In genomic region chr10:59753538-59754069, GRCm38 (mm10) we compare ENCODE assay signal across 24 mouse cellular contexts. TPM values are rescaled to one million over a fixed set of nuclear protein-coding genes. Genes with fewer than 3 reads are reported as not detected.
DNase-seq lines count a peak whose midpoint lies in the region; ATAC-seq and TF ChIP-seq lines count a peak whose summit lies in the region.
"Had no signal": no experiment of that assay in that cellular context is flagged by ENCODE, and none has a peak within 500 bp of the region (broad histone marks: within the 10 kb centered on the region; RNA-seq: fewer than 3 reads in every experiment).

No protein-coding gene starts in this region.

- no peak overlapping the region for H3K4me2 ChIP-seq in intestine, embryonic 15.5 days (replicated peaks)
- H3K4me2 ChIP-seq: embryonic facial prominence, embryonic 15.5 days; heart, embryonic 13.5 days; hindbrain, embryonic 13.5 days had no signal

- 70% methylated on average over 9 of the region's 9 CpGs for WGBS in intestine, embryonic 15.5 days
- WGBS in small intestine, adult 2 months, result 38% methylated on average over 9 of the region's 9 CpGs
- WGBS in hindbrain, embryonic 10.5 days, result 75% methylated on average over 9 of the region's 9 CpGs

- H3K36me3 ChIP-seq in E14TG2a.4 (ENCODE audit: insufficient read depth, low read length) (0 out of 2 replicates have a peak, but pooled peaks cover 3% of the 10 kb centered on the region), ES-E14 (ENCODE audit: control insufficient read depth, insufficient read depth, low read length, poor library complexity, severe bottlenecking) (no peaks in the 10 kb centered on the region)
- no peaks in the 10 kb centered on the region for H3K36me3 ChIP-seq in intestine, embryonic 15.5 days
- H3K36me3 ChIP-seq in small intestine, adult 2 months (ENCODE audit: control insufficient read depth, insufficient read depth, low read length), result peaks cover 21% of the 10 kb centered on the region
- peaks cover 12% of the 10 kb centered on the region for H3K36me3 ChIP-seq in hindbrain, embryonic 10.5 days

- TF ChIP-seq CTCF in E14TG2a.4 (conservative IDR thresholded peaks at IDR 0.05; ENCODE audit: low read length), result no peak
- no peak for TF ChIP-seq CTCF in small intestine, adult 2 months (IDR thresholded peaks at IDR 0.05; ENCODE audit: extremely low read depth, insufficient read length, insufficient replicate concordance, low read depth, low read length)

- peak overlapping the region; percentile 73 for H3K27ac ChIP-seq in ES-E14 (ENCODE audit: insufficient read depth, low read depth, low read length, poor library complexity, severe bottlenecking)
- no peak overlapping the region for H3K27ac ChIP-seq in intestine, embryonic 15.5 days
- peak overlapping the region; percentile 83 for H3K27ac ChIP-seq in small intestine, adult 2 months (ENCODE audit: insufficient read depth, low read depth, low read length)
- H3K27ac ChIP-seq in hindbrain, embryonic 10.5 days, result no peak overlapping the region
- H3K27ac ChIP-seq: embryonic facial prominence, embryonic 15.5 days; forebrain, embryonic 10.5 days; gastrocnemius, adult 2 months; heart, embryonic 13.5 days; hindbrain, embryonic 13.5 days; hindbrain, postnatal 0 days had no signal

- H3K4me1 ChIP-seq in E14TG2a.4 (replicated peaks; ENCODE audit: low read depth, low read length) (peaks cover 50% of the 10 kb centered on the region), ES-E14 (ENCODE audit: control insufficient read depth in 2 of 2, insufficient read depth in 2 of 2, low read length in 2 of 2, poor library complexity in 1 of 2) (peaks cover 11 to 16% of the 10 kb centered on the region in 2 experiments)
- no peaks in the 10 kb centered on the region for H3K4me1 ChIP-seq in intestine, embryonic 15.5 days (replicated peaks)
- peaks cover 8% of the 10 kb centered on the region for H3K4me1 ChIP-seq in small intestine, adult 2 months (ENCODE audit: control insufficient read depth, insufficient read depth, insufficient read length, low read length)
- peaks cover 14% of the 10 kb centered on the region for H3K4me1 ChIP-seq in hindbrain, embryonic 10.5 days (replicated peaks)

- H3K9ac ChIP-seq in ES-E14 (ENCODE audit: insufficient read depth, low read depth, low read length, poor library complexity, severe bottlenecking), result no peak overlapping the region
- H3K9ac ChIP-seq in intestine, embryonic 15.5 days, result no peak overlapping the region
- H3K9ac ChIP-seq: embryonic facial prominence, embryonic 15.5 days; heart, embryonic 13.5 days; hindbrain, embryonic 13.5 days had no signal

- no peak for TF ChIP-seq POLR2A in small intestine, adult 2 months (IDR thresholded peaks at IDR 0.05; ENCODE audit: low read depth, low read length)

- H3K27me3 ChIP-seq in E14TG2a.4 (ENCODE audit: insufficient read depth, low read length), result no peaks in the 10 kb centered on the region
- no peaks in the 10 kb centered on the region for H3K27me3 ChIP-seq in intestine, embryonic 15.5 days (replicated peaks)
- H3K27me3 ChIP-seq in small intestine, adult 2 months (ENCODE audit: control insufficient read depth, insufficient read depth, low read length), result no peaks in the 10 kb centered on the region
- H3K27me3 ChIP-seq in hindbrain, embryonic 10.5 days (ENCODE audit: insufficient read depth, poor library complexity, severe bottlenecking), result no peaks in the 10 kb centered on the region
- H3K27me3 ChIP-seq: CH12.LX; embryonic facial prominence, embryonic 15.5 days; heart, embryonic 13.5 days; hindbrain, embryonic 13.5 days; Patski had no signal

- H3K9me3 ChIP-seq in E14TG2a.4 (ENCODE audit: low read length), result no peaks in the 10 kb centered on the region
- no peaks in the 10 kb centered on the region for H3K9me3 ChIP-seq in ES-E14 (ENCODE audit: control insufficient read depth, insufficient read depth, low read depth, low read length)
- no peaks in the 10 kb centered on the region for H3K9me3 ChIP-seq in intestine, embryonic 15.5 days
- no peaks in the 10 kb centered on the region for H3K9me3 ChIP-seq in hindbrain, embryonic 10.5 days
- H3K9me3 ChIP-seq: embryonic facial prominence, embryonic 15.5 days; heart, embryonic 13.5 days; hindbrain, embryonic 13.5 days had no signal

- in situ Hi-C loops in ES-E14 (cut with MboI; ENCODE audit: low sequenced_read_pairs in 2 of 2, unreplicated experiment in 2 of 2), result no loop called here

- peak; percentile 60 for ATAC-seq in intestine, embryonic 15.5 days
- ATAC-seq: forebrain, embryonic 14.5 days; hindbrain, postnatal 0 days; Patski had no signal

- H3K4me3 ChIP-seq in E14TG2a.4 (replicated peaks; ENCODE audit: low read length) (peak overlapping the region; percentile 60), ES-E14 (ENCODE audit: insufficient read depth in 1 of 2, low read depth in 1 of 2, low read length in 2 of 2, poor library complexity in 1 of 2, severe bottlenecking in 1 of 2) (peak overlapping the region in 1 of 2 experiments; percentile 34; a peak in 2 of 4 replicates)
- no peak overlapping the region for H3K4me3 ChIP-seq in intestine, embryonic 15.5 days (replicated peaks)
- no peak overlapping the region for H3K4me3 ChIP-seq in small intestine, adult 2 months (ENCODE audit: low read depth, low read length)
- no peak overlapping the region for H3K4me3 ChIP-seq in hindbrain, embryonic 10.5 days
- H3K4me3 ChIP-seq: embryonic facial prominence, embryonic 15.5 days; erythroblast, embryonic 14.5 days; forebrain, embryonic 10.5 days; gastrocnemius, adult 2 months; heart, embryonic 13.5 days; hindbrain, embryonic 13.5 days had no signal

- DNase-seq in ES-E14 (ENCODE audit: low read depth, low spot score), result peak; percentile 56
- DNase-seq in urinary bladder, postnatal 10 days (ENCODE audit: low spot score), result no peak
- no peak for DNase-seq in hindbrain, embryonic 10.5 days (ENCODE audit: low spot score)
- DNase-seq in right cerebral cortex, postnatal 14 days, result no peak
- DNase-seq: adrenal gland, postnatal 10 days; cerebellum, adult 11 months; cerebellum, adult 8-10 months; cerebellum, postnatal 14 days; embryo, embryonic 11 days; gastrocnemius, adult 2 months; gastrocnemius, postnatal 25 days; heart, postnatal 4 days had no signal

TF ChIP-seq in ES-E14, 5 proteins besides CTCF, POLR2A, EP300 and RAD21:
- TF ChIP-seq HCFC1 (IDR thresholded peaks at IDR 0.05; ENCODE audit: borderline replicate concordance, insufficient read depth, low read length), result no peak
- TF ChIP-seq ZC3H11A (IDR thresholded peaks at IDR 0.05; ENCODE audit: borderline replicate concordance, low read depth, low read length), result no peak
- no peak for TF ChIP-seq CHD2 (IDR thresholded peaks at IDR 0.05; ENCODE audit: low read depth, low read length)
- TF ChIP-seq MAFK (IDR thresholded peaks at IDR 0.05; ENCODE audit: insufficient read depth, low read depth, low read length), result no peak
- TF ChIP-seq ZNF384 (IDR thresholded peaks at IDR 0.05; ENCODE audit: low read depth, low read length), result no peak

RNA-seq across cellular contexts. Expression of gene Micu1, which starts 51.3 kb away (rescaled TPM):
- total RNA-seq in ES-E14 (2012; rRNA removed), result 21.1 and 23.6 TPM in 2 replicates
- 66.0 and 72.3 TPM in 2 replicates for polyA plus RNA-seq in intestine, embryonic 15.5 days (2015; fragmentation: Nextera tagmentation; extraction: Ambion mirVana)
- polyA plus RNA-seq in small intestine, adult 2 months (2012; rRNA removed), result 71.1 and 134 TPM in 2 replicates
- 57.0 and 63.9 TPM in 2 replicates for polyA plus RNA-seq in hindbrain, embryonic 10.5 days (2016; fragmentation: Nextera tagmentation; extraction: Ambion mirVana)

Comparison
In these comparisons a context has a peak if more than half of its experiments do, and no peak if none do; other contexts are left out.
1. H3K27ac ChIP-seq: peak in ES-E14 (single experiment) and small intestine, adult 2 months (single experiment); none in intestine, embryonic 15.5 days (single experiment) and hindbrain, embryonic 10.5 days (single experiment).